Mouse (Mus musculus) forebrain, embryonic 14.5 days (tissue): ENCODE measurements around the gene Hykk. TPM values are rescaled to one million over a fixed set of nuclear protein-coding genes. Genes with fewer than 3 reads are reported as not detected.
"Not testable (repeated sequence)": the region's sequence is repeated elsewhere in the genome, so short reads cannot be mapped to it uniquely, and the experiment has no call there.

Experiments
- ATAC-seq: fragments of 200-750 bp; cut with Nextera tagmentation; 2 replicates; pipeline ENCODE4 v1.8.0; 2017; ENCODE audit warnings: mild to moderate bottlenecking, moderate library complexity
- DNase-seq: peaks from one replicate; pipeline ENCODE4 v3.0.0-alpha.2; 2015; ENCODE audit warnings: low spot score
- H3K27ac ChIP-seq: fragments of 300-500 bp; sonication (generic); 2 replicates; pipeline ENCODE4 v1.5.1; 2014; ENCODE audit warnings: low read depth, mild to moderate bottlenecking, control low read depth, low read length, moderate library complexity
- H3K27me3 ChIP-seq: fragments of 300-500 bp; sonication (generic); replicated peaks from 2 replicates; pipeline ENCODE4 v1.6.1; 2014; ENCODE audit warnings: low read length, control low read depth, mixed read lengths; ENCODE audit not compliant: control insufficient read depth, insufficient read depth
- H3K36me3 ChIP-seq: fragments of 300-500 bp; sonication (generic); 2 replicates; pipeline ENCODE4 v1.6.1; 2014; ENCODE audit warnings: low read length, control low read depth; ENCODE audit not compliant: control insufficient read depth, insufficient read depth
- H3K4me1 ChIP-seq: fragments of 300-500 bp; sonication (generic); 2 replicates; pipeline ENCODE4 v1.6.1; 2014; ENCODE audit warnings: antibody characterized with exemption, low read length, control low read depth; ENCODE audit not compliant: control insufficient read depth, insufficient read depth
- H3K4me2 ChIP-seq: fragments of 300-500 bp; sonication (generic); 2 replicates; pipeline ENCODE4 v1.6.1; 2014; ENCODE audit warnings: mild to moderate bottlenecking, control low read depth, low read length
- H3K4me3 ChIP-seq: fragments of 300-500 bp; sonication (generic); 2 replicates; pipeline ENCODE4 v1.5.1; 2014; ENCODE audit warnings: low read depth, low read length, control low read depth
- H3K9ac ChIP-seq: fragments of 300-500 bp; sonication (generic); 2 replicates; pipeline ENCODE4 v1.6.1; 2014; ENCODE audit warnings: mild to moderate bottlenecking, low read length, control low read depth, moderate library complexity
- H3K9me3 ChIP-seq: fragments of 300-500 bp; sonication (generic); replicated peaks from 2 replicates; pipeline ENCODE4 v1.6.1; 2016; ENCODE audit warnings: low read length, control low read depth, mixed read lengths; ENCODE audit not compliant: control insufficient read depth
- WGBS: fragments of 180-500 bp; shearing (Covaris S2); extraction: QIAGEN DNeasy Blood & Tissue Kit; methylation state at CpG from one replicate; pipeline ENCODE4 v1.1.7; 2014; 5-methylcytosine and 5-hydroxymethylcytosine counted together
- polyA plus RNA-seq: library from polyadenylated mRNA; unstranded; fragments of >200 nt; fragmentation: Nextera tagmentation; extraction: Ambion mirVana; gene quantifications from 2 replicates; pipeline ENCODE4 v1.2.1, GENCODE M21; 2014

The Hykk gene
- polyA plus RNA-seq, 1 experiment from 2014 or later, result 1.5 TPM

DNA sequence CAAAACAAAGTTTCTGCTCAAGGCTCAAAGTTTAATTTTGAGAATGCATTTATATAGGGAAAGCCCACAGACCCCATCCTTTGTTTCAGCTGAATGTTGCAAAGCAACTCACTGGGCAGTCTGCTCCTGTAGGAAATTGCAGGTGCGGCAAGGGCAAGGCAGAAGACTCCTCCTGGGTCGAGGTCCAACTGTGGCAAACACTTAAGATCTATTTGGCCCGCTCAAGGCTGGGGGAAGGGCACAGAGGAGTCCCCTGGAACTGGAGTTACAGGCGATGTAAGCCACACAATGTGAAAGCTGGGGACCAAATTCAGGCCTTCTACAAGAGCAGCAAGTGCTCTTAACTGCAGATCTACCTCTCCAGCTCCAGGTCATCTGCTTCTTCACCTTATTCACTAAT, 2.9 kb downstream of the Hykk start:
- WGBS, result 58% methylated on average over 4 of the region's 4 CpGs

DNA sequence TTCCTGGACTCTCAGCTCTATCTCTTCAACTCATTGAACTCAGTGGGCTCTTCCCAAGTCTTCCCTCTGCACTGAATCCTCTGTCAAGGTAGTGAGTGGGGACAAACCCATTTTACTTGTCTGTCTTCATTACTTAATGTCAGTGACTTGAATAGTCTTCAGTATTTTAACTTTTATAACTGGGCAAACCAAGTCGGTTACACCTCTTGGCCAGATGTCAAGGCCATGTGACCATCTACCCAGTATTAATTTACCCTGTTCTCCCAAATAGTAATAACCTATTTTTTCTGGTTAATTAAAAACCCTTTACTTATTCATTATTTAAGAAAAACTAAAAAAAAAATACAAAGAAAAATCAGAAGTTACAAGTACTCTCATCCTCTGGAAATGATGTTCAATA, 13.7 kb downstream of the Hykk start:
- DNase-seq (no peak), ATAC-seq (no peak)
- Histone ChIP-seq H3K9ac (no peak overlapping the region), H3K27ac (no peak overlapping the region), H3K27me3 (no peaks in the 10 kb centered on the region), H3K4me1 (no peaks in the 10 kb centered on the region), H3K4me2 (no peak overlapping the region), H3K9me3 (no peaks in the 10 kb centered on the region), H3K36me3 (no peaks in the 10 kb centered on the region), H3K4me3 (no peak overlapping the region)
- WGBS, result 91% methylated on average over 1 of the region's 1 CpGs

More for the DNA sequence above, 2.9 kb downstream of the Hykk start:
- peaks cover 6% of the 10 kb centered on the region; the same call in 1 of the 2 replicates for H3K4me1 ChIP-seq
- H3K4me2 ChIP-seq, result no peak overlapping the region
- H3K9ac ChIP-seq, result no peak overlapping the region
- H3K36me3 ChIP-seq, result no peaks in the 10 kb centered on the region
- ATAC-seq, result no peak
- no peaks in the 10 kb centered on the region for H3K27me3 ChIP-seq
- no peak overlapping the region for H3K4me3 ChIP-seq
- no peak overlapping the region for H3K27ac ChIP-seq
- DNase-seq, result no peak
- no peaks in the 10 kb centered on the region for H3K9me3 ChIP-seq

DNA sequence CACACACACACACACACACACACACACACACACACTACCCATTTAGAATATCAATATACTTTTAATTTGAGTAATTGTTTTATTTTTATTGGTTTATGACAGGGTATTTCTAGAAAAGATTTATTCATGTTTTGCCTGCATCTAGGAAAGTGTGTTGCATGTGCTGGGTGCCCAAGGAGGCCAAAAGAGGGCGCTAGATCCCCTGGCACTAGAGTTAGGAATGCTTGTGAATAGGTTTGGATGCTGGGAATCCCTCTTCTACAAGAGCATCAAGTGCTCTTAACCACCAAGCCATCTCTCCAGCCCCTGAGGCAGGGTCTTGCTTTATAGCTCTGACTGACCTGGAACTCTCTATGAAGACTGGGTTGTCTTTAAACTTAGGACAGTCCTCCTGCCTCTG, 14.7 kb downstream of the Hykk start:
- ATAC-seq, result no peak
- no peak overlapping the region for H3K4me2 ChIP-seq
- H3K27ac ChIP-seq, result no peak overlapping the region
- no peaks in the 10 kb centered on the region for H3K27me3 ChIP-seq
- no peak for DNase-seq
- H3K9ac ChIP-seq, result no peak overlapping the region
- H3K9me3 ChIP-seq, result no peaks in the 10 kb centered on the region
- H3K4me3 ChIP-seq, result no peak overlapping the region
- WGBS, result 0% methylated on average over 1 of the region's 1 CpGs
- H3K36me3 ChIP-seq, result no peaks in the 10 kb centered on the region
- no peaks in the 10 kb centered on the region for H3K4me1 ChIP-seq

- no peaks in the 10 kb centered on the region for H3K9me3 ChIP-seq
- H3K27ac ChIP-seq, result no peak overlapping the region
- no peaks in the 10 kb centered on the region for H3K27me3 ChIP-seq
- H3K9ac ChIP-seq, result no peak overlapping the region
- H3K4me2 ChIP-seq, result no peak overlapping the region
- no peaks in the 10 kb centered on the region for H3K4me1 ChIP-seq
- 63% methylated on average over 2 of the region's 2 CpGs for WGBS
- DNase-seq (no peak), ATAC-seq (no peak)
- H3K36me3 ChIP-seq, result no peaks in the 10 kb centered on the region
- no peak overlapping the region for H3K4me3 ChIP-seq
Observed at GRCm38 (mm10) chr9:54932379-54932778, 15.3 kb downstream of the Hykk start.

- Histone ChIP-seq H3K9ac (no peak overlapping the region), H3K9me3 (no peaks in the 10 kb centered on the region), H3K4me3 (no peak overlapping the region), H3K4me2 (no peak overlapping the region), H3K4me1 (no peaks in the 10 kb centered on the region), H3K36me3 (no peaks in the 10 kb centered on the region), H3K27ac (no peak overlapping the region), H3K27me3 (no peaks in the 10 kb centered on the region)
- WGBS, result 89% methylated on average over 4 of the region's 4 CpGs
- DNase-seq, result no peak
- no peak for ATAC-seq
Observed at GRCm38 (mm10) chr9:54942071-54942470, 25.0 kb downstream of the Hykk start.

DNA sequence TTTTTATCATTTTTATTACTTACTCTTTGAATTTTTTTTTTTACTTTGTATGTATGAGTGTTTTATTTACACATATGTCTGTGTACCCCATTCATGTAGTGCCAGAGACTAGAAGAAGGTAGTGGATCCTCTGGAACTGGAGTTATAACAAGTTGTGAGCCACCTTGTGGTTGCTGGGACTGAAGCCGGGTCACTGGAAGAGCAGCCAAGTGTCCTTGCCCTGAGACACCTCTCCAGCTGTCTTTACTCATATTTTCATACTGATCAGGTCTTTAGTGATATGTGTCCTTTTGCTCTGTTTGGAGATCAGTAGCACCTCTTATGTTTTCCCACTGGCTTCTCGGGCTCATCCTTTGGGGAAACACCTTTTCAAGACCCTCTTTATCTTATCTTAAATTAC, 27.4 kb downstream of the Hykk start:
- Histone ChIP-seq H3K36me3 (no peaks in the 10 kb centered on the region), H3K4me2 (no peak overlapping the region), H3K27me3 (no peaks in the 10 kb centered on the region), H3K9me3 (no peaks in the 10 kb centered on the region), H3K27ac (no peak overlapping the region), H3K9ac (no peak overlapping the region), H3K4me3 (no peak overlapping the region), H3K4me1 (no peaks in the 10 kb centered on the region)
- ATAC-seq (no peak), DNase-seq (no peak)
- WGBS, result 70% methylated on average over 2 of the region's 2 CpGs

DNA sequence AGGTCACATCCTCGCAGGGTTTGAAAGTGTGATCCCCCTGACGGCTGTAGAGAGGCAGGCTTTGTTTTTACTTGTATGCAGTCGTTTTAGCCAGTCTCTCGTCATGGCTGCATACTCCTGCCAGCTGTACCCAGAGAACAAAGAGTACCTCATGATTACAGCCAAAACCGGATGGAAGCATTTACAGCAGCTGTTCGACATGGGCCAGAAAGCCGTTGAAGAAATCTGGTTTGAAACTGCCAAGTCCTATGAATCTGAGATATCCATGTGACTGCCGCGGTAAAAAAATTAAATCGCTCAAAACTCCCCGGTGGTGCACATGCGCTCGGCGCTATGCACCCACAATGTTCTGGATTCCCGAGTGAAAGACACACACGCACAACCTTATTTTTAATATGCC, 29.2 kb downstream of the Hykk start:
- WGBS, result 65% methylated on average over 16 of the region's 16 CpGs
- H3K9me3 ChIP-seq, result no peaks in the 10 kb centered on the region
- H3K27me3 ChIP-seq, result no peaks in the 10 kb centered on the region
- ATAC-seq, result no peak
- H3K4me3 ChIP-seq, result no peak overlapping the region
- no peaks in the 10 kb centered on the region for H3K36me3 ChIP-seq
- peaks cover under 1% of the 10 kb centered on the region for H3K4me1 ChIP-seq
- DNase-seq, result peak; percentile 23
- no peak overlapping the region for H3K9ac ChIP-seq
- H3K4me2 ChIP-seq, result no peak overlapping the region
- H3K27ac ChIP-seq, result no peak overlapping the region

- DNase-seq (no peak), ATAC-seq (no peak)
- no peaks in the 10 kb centered on the region for H3K27me3 ChIP-seq
- H3K4me2 ChIP-seq, result no peak overlapping the region
- H3K9me3 ChIP-seq, result no peaks in the 10 kb centered on the region
- no peak overlapping the region for H3K27ac ChIP-seq
- H3K4me1 ChIP-seq, result peaks cover 11% of the 10 kb centered on the region
- H3K4me3 ChIP-seq, result no peak overlapping the region
- peaks cover 18% of the 10 kb centered on the region for H3K36me3 ChIP-seq
- H3K9ac ChIP-seq, result no peak overlapping the region
Observed at GRCm38 (mm10) chr9:54949465-54949864, 32.4 kb downstream of the Hykk start.

DNA sequence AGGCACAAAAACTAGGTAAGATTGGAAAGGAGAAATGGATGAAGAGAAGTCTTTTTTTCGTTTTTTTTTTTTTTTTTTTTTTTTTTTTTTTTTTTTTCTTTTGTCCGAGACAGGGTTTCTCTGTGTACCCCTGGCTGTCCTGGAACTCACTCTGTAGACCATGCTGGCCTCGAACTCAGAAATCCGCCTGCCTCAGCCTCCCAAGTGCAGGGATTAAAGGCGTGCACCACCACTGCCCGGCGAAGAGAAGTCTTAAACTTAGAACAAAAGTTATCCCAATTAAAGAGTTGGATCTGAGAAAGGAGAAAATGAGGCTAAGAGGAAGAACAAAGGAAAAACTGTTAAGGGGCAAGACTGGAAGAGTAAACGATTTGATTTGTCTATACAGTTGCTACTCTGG, 33.1 kb downstream of the Hykk start:
- H3K36me3 ChIP-seq, result peaks cover 22% of the 10 kb centered on the region
- peak overlapping the region; percentile 86 for H3K9ac ChIP-seq
- DNase-seq, H3K9me3 ChIP-seq, H3K27me3 ChIP-seq: not testable (repeated sequence)
- 46% methylated on average over 8 of the region's 8 CpGs for WGBS
- peak; percentile 51 for ATAC-seq
- peaks cover 11% of the 10 kb centered on the region for H3K4me1 ChIP-seq
- peak overlapping the region; percentile 60 for H3K4me2 ChIP-seq
- peak overlapping the region; percentile 93 for H3K4me3 ChIP-seq
- H3K27ac ChIP-seq, result peak overlapping the region; percentile 71
